Mouse (Mus musculus) cerebellum, postnatal 36 days (tissue): ENCODE measurements at regions not wholly inside any gene's neighbourhood (a gene's known extent, or its start where the extent isn't known, plus 50 kb on each side); places are given as distances from the start of the nearest gene placed in this dataset.
"Not testable (repeated sequence)": the region's sequence is repeated elsewhere in the genome, so short reads cannot be mapped to it uniquely, and the experiment has no call there.

Experiments used
- DNase-seq, 2 experiments: peaks; one replicate each; pipeline ENCODE4 v3.0.0; 2021 to 2022; ENCODE audit warnings: mixed read lengths in 2 of 2

DNA sequence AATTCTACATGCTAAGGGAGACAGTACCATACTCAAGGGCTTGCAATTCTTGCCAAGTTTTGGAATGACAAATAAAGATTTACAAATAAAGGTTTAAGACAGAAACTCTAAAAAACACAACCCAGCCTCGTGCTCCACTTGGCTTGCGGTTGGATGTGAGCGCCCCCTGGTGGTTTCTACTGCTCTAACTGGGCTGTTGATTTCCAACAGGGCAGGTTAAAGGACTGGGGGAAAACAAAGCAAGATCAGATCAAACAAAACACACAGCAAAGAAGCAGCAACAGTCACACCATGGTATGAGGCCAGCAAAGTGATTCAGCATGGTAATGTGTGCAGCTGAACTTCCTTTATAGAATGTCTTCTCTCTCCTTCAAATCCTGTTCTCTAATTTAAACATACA, 339.2 kb downstream of the Adam3 start:
- DNase-seq = peak; percentile 67 to 68

- no peak for DNase-seq
Observed at GRCm38 (mm10) chr8:24383963-24384435, 341.7 kb downstream of the Adam3 start.

DNA sequence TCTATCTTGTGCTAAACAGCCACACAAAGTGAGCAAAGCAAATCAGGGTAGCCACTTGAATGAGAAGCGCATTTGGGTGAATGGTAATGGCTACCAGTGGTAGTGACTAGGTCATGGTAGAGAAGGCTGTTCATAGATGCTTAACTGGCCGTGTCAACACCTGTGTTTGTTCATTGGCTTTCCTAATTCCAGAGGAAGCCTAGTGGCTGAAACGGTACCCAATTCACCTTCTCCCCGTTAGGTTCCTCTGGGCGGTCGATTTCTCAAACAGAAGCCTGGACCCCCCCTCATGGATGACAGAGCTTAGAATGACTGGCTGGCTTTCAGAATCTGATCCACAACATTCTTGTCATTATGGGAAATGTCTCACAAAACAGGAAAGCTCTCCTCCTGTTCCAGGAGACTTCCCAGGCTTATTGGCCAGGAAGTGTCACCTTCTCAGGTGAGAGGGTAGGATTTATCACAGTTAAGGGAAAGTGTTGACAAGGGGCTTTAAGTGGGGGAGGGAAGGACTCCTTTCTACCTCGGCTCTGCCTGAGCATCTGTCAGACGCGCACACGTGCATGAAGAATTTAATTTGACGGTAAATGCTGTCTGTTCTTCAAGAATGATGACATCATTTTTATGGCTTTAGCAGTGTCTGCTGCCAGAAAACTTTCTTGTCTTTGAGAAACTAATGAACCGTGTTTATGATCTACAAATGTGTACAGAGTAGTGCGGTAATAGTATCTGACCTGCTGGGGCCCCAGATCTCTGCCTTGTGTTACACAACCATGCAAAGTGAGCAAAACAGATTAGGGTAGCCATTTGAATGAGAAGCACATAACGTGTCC, 342.3 kb downstream of the Adam3 start:
- no peak for DNase-seq

DNA sequence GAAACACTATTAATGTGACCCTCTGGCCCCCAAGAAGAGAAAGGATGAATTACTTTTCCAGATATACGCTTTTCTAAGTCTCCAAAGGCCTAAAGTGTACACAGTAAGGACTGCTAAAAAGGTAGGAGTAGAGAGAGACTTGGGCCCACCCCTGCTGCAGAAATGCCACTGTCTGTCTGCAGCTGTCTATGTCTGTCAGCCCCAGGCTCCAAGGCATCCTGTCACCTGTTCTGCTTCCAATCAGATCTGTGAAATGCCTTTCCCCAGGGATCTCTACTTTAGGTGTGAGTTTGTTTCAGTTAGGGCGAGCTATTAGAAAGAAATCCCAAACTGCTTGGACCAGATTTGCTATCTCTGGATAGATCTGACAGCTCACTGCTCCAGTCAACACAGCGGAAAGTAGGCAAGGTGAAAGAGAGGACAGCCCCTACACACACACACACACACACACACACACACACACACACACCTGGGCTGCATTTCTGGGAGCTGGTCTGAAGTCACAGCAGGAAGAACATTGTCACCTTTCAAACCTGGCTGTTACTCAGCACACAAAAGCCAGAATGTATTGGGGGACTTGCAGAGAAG, 343.9 kb downstream of the Adam3 start:
- DNase-seq = no peak

- no peak for DNase-seq
Observed at GRCm38 (mm10) chr8:24378070-24378469, 347.6 kb downstream of the Adam3 start.

DNA sequence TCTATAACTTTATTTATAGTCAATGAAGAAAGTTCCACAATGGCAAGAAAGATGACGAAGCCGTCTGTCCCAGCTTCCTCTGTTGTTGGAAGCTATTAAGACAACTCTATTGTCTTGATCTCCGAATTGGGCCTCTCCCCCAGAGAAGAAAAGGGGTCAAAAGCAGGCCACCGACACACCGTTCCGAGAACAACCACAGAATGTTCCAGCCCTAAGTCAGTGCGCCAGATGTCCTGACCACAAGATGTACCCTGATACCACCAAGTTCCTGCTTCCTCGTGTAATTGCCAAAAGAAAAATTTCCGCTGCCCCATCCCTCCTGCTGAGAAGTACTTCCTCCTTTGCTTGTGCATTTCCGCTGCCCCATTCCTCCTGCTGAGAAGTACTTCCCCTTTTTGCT, 348.8 kb downstream of the Adam3 start:
- DNase-seq = not testable (repeated sequence)

DNA sequence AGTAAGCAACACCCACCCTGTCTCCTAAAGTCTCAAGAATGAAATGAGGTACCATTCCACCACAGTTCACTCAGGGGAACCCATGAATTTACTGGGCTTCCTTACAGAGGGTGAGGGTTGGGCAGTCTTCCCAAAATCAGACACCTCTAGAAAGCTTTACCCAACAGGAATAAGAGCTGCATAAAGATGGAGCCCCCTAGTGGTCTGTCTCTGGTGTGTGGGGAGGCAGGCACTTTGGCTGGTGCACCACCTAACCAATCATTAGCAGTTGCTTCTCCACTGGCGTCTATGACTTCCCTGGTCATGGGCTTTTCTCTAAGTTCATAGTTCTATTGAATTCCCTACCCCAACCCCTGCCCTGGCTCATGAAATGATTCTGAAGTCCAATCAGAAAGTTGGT, 351.1 kb downstream of the Adam3 start:
- no peak for DNase-seq

- DNase-seq = no peak
Observed at GRCm38 (mm10) chr8:24372068-24372467, 353.6 kb downstream of the Adam3 start.

DNA sequence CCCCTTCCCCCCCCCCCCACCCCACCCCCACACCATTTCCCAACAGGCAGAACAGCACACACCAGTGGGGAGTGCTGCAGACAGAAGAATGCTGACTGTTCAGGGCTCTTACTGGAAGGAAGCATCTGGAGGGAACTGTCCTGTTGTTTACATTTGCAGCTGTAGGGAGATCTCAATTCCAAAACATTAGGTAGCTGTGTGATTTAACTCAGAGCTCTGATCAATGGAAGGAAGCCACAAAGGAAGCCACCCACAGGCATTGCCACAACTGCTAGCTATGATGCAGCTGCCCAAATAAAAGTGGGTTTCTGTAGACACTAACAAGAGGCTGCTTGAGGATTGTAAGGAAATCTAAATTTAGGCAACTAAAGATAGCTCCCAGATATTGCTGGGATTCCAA, 359.7 kb downstream of the Adam3 start:
- no peak for DNase-seq

DNA sequence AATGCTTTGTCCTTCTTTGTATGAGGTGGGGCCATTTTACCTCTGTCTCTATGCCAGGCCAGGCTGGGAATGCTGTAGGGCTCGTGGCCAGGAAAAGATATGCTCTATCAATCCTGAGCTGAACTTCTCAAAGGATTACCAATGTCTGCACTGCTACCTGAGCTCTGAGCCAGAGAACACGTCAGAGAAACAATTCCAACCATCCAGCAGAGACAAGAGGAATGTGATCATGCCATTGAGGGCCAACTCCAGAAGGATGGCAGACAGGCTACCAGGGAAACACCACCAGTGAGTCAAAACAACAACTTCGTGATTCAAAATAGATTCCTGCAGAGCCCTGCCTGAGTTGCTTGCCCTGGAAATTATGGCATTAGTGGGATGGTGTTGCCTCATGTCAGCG, 361.0 kb downstream of the Adam3 start:
- DNase-seq = no peak

DNA sequence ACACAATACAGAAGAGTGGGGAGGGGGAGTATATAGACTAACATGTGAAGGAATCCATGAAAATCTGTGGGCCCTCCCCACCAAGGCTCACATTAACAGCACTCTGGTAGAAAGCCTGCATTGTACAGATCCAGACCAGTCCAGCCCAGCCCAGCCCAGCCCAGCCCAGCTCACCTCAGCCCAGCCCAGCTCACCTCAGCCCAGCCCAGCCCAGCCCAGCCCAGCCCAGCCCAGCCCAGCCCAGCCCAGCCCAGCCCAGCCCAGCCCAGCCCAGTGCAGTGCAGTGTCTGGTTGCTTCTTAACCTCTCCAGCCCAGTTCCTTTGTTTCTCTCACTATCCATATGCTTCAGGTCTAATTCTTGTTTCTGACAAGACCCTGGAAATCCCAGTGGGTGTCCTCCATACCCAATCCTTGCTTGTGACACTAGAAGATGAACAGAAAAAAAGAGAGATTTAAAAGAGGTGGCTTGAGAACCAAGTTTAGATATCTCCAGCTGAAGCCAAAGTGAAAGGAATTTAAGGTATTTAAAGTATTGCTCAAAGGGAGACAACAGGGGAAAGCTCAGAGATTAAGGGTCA, 366.5 kb downstream of the Adam3 start:
- DNase-seq = no peak

DNA sequence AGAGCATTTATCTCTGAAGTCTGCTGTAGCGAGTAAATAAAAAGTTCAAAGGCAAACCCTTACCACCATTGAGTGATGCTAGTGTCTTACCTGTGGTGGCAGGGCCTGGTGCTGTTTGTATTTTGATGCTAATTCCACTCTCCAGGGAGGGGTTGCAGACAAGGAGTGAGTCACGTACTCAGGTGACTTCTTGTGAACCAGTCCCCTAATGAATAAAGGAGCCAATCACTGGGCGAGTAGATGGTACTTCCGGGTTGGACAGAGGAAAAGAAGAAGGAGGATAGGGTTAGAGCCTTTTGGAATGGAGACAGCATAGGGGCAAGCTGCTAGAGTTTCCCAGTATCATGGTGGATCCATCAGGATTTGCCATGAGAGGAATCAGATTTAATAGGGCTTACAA, 370.5 kb downstream of the Adam3 start:
- no peak for DNase-seq

- DNase-seq = no peak
Observed at GRCm38 (mm10) chr8:24353842-24354241, 371.8 kb downstream of the Adam3 start.

DNA sequence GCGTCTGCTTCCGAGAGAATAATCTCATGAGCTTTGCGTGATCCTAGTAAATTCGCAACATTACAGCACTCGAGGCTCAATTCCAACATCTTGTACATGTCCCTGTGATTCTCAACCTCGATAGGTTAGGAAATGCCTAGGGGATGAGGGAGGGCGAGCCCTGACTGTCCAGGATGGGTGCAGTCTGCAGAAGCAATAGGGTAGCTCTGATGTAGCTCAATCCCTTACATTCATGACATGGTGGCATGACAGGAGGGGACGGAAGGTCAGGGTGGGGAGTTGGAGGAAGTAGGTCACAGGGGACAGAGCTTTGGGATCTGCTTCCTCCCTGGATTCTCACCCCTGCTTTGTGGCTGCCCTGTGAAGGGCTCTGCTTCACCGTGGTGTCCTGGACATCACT, 373.3 kb downstream of the Adam3 start:
- no peak for DNase-seq

DNA sequence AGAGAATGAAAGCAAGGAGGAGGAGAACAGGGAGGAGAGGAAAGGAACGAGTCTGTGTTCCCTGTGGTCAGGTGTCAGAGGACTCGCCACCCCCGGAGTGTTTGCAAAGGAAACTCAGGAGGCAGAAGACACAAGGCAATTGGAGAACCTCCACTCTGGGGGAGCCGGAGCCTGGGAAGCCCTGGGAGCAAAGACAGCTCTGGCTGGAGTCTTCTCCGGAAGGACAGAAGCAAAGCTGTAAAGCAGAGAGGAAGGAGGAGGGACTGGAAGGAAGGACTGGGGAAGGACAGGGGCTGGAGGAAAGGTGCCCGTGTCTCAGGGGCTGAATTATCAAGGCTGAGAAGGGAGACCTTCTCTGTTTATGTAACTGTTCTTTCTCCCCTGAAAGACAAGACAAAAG, 373.9 kb downstream of the Adam3 start:
- DNase-seq = no peak

- DNase-seq = no peak
Observed at GRCm38 (mm10) chr8:24346390-24347113, 379.1 kb downstream of the Adam3 start.

- no peak for DNase-seq
Observed at GRCm38 (mm10) chr8:24338694-24339093, 387.0 kb downstream of the Adam3 start.

GRCm38 (mm10) chr8:24337635-24338034, 388.0 kb downstream of the Adam3 start:
- DNase-seq = no peak

- no peak for DNase-seq
Observed at GRCm38 (mm10) chr8:24335709-24336108, 389.9 kb downstream of the Adam3 start.

- DNase-seq = no peak
Observed at GRCm38 (mm10) chr8:24333705-24334104, 391.9 kb downstream of the Adam3 start.

GRCm38 (mm10) chr8:24310893-24311292, 414.8 kb downstream of the Adam3 start:
- DNase-seq = no peak

- no peak for DNase-seq
Observed at GRCm38 (mm10) chr8:24294565-24294964, 431.1 kb downstream of the Adam3 start.

- DNase-seq = no peak
Observed at GRCm38 (mm10) chr8:24287861-24288260, 437.8 kb downstream of the Adam3 start.
